Mouse (Mus musculus) ES-E14 (cell line): ENCODE measurements around the gene Arhgef11. TPM values are rescaled to one million over a fixed set of nuclear protein-coding genes. Genes with fewer than 3 reads are reported as not detected.

Experiments used
- DNase-seq: peaks from one replicate; pipeline ENCODE4 v3.0.0-alpha.2; 2013; ENCODE audit warnings: low read depth, low spot score
- H3K27ac ChIP-seq: 2 replicates; pipeline ENCODE4 v1.5.1; 2012; ENCODE audit warnings: low read depth, mild to moderate bottlenecking, low read length, moderate library complexity, mixed read lengths; ENCODE audit not compliant: poor library complexity, insufficient read depth, severe bottlenecking
- H3K36me3 ChIP-seq: 2 replicates; pipeline ENCODE4 v1.6.1; 2012; ENCODE audit warnings: mild to moderate bottlenecking, low read length, moderate library complexity, mixed read lengths; ENCODE audit not compliant: control insufficient read depth, poor library complexity, insufficient read depth, severe bottlenecking
- H3K4me1 ChIP-seq, 2 experiments: fragments of 150-350 bp in 1 of 2; sonication (generic) in 1 of 2; 2 replicates each; pipeline ENCODE4 v1.6.1; 2012; ENCODE audit warnings: low read length in 2 of 2, mild to moderate bottlenecking in 1 of 2, mixed read lengths in 1 of 2; ENCODE audit not compliant: control insufficient read depth in 2 of 2, insufficient read depth in 2 of 2, poor library complexity in 1 of 2
- H3K4me3 ChIP-seq, 2 experiments: fragments of 150-350 bp in 1 of 2; sonication (generic) in 1 of 2; 2 replicates each; pipeline ENCODE4 v1.5.1; 2012; ENCODE audit warnings: low read length in 2 of 2, low read depth in 1 of 2, mild to moderate bottlenecking in 1 of 2, mixed read lengths in 1 of 2; ENCODE audit not compliant: insufficient read depth in 1 of 2, poor library complexity in 1 of 2, severe bottlenecking in 1 of 2
- H3K9ac ChIP-seq: 2 replicates; pipeline ENCODE4 v1.6.1; 2012; ENCODE audit warnings: low read depth, mild to moderate bottlenecking, low read length, mixed read lengths; ENCODE audit not compliant: poor library complexity, insufficient read depth, severe bottlenecking
- H3K9me3 ChIP-seq: fragments of 150-350 bp; sonication (generic); 2 replicates; pipeline ENCODE4 v1.6.1; 2012; ENCODE audit warnings: low read depth, mild to moderate bottlenecking, low read length; ENCODE audit not compliant: control insufficient read depth, insufficient read depth
- CHD2 ChIP-seq: IDR thresholded peaks from 2 replicates; pipeline ENCODE4 v1.6.1; 2014; ENCODE audit warnings: mild to moderate bottlenecking, low read depth, low read length, inconsistent platforms
- HCFC1 ChIP-seq: IDR thresholded peaks from 2 replicates; pipeline ENCODE4 v1.6.1; 2012; ENCODE audit warnings: low read length, inconsistent platforms, borderline replicate concordance; ENCODE audit not compliant: insufficient read depth
- MAFK ChIP-seq: IDR thresholded peaks from 2 replicates; pipeline ENCODE4 v1.6.1; 2014; ENCODE audit warnings: mild to moderate bottlenecking, low read depth, low read length, inconsistent platforms; ENCODE audit not compliant: insufficient read depth
- ZC3H11A ChIP-seq: IDR thresholded peaks from 2 replicates; pipeline ENCODE4 v1.6.1; 2012; ENCODE audit warnings: low read depth, mild to moderate bottlenecking, inconsistent platforms, low read length, borderline replicate concordance
- ZNF384 ChIP-seq: IDR thresholded peaks from 2 replicates; pipeline ENCODE4 v1.6.1; 2012; ENCODE audit warnings: low read depth, low read length, inconsistent platforms
- in situ Hi-C, 2 experiments: fragments of 600-800 bp; cut with MboI; formaldehyde crosslinking; loops; one replicate each; pipeline ENCODE4 v1.15.1; 2025; ENCODE audit warnings: low sequenced_read_pairs in 2 of 2, inconsistent platforms in 1 of 2; ENCODE audit not compliant: unreplicated experiment in 2 of 2
- total RNA-seq: library from RNA; depleted of rRNA; stranded (reverse); fragments of 300-350 nt; gene quantifications from 2 replicates; pipeline ENCODE4 v1.2.3, GENCODE M21; 2012

Arhgef11 gene
- total RNA-seq, 1 experiment: 14.1 TPM

DNA sequence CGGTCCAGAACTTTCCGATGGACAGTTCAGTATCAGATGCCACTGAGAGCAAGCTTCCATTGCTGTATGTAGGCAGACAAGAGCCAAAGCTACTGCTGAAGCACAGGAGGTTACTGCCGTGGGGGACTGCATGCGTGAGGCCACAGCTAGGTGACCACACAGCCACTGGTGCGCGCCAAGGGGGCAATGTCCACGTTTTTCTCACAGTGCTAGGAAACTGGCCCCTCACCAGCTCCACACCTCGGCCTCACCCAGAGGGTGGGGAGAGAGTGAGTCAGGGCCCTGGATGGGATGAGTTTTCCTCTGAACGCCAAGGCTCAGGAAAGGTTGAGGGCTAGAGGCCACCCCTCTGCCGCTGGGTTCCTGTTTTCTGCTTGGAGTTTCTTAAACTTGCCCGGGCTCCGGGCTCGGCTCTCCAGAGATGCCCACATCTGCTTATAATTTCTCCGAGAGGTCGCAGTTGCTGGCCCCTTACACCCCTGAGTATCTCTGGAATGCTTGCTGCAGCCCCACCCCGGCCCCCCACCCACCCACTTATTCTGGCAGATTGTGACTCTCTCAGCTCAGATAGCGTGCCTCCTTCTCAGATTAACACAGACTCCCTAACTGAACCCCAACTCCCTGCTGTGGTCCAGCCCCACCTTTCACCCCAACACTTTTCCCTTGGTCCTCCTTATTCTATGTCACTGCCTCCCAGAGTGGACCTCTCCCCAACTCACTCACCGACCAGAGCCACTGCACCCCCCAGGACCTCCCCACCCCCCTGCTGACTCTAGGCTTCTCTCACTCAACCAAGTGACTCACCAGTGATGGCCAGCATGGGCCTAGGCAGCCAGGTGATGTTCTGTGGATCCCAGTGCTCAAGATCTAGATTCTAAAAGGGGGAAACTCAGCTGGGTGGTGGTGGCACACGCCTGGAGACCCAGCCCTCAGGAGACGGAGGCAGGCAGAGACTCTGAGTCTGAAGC, 144.3 kb downstream of the Arhgef11 start:
- Histone ChIP-seq H3K9me3 (no peaks in the 10 kb centered on the region), H3K4me3 (no peak overlapping the region), H3K4me1 (peaks cover 1 to 26% of the 10 kb centered on the region in 2 experiments; a peak in 2 of 4 replicates), H3K36me3 (no peaks in the 10 kb centered on the region), H3K9ac (no peak overlapping the region), H3K27ac (no peak overlapping the region)
- TF ChIP-seq MAFK (no peak), CHD2 (no peak), ZC3H11A (no peak), ZNF384 (no peak), HCFC1 (no peak)
- DNase-seq: no peak
- in situ Hi-C loops: no loop called here

DNA sequence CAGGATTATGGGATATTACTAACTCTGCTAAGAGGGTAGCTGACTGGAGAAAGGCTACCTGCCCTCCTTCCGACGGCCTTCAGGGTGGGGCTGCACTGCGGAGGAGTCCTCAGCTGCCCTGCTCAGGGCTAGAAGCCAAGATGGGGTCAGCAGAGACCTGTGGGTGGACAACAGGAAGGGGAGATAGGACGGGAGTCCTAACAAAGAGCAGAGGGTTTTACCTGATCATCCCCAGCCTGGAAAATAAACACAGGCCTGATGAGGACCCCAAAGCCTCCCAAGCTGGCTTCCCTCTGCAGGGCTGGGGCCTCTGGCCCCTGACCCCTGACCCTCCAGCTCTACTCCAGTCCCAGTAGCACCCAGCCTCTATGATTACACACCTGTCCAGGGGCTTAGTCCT, 145.8 kb downstream of the Arhgef11 start:
- H3K4me3 ChIP-seq: no peak overlapping the region
- peaks cover 1 to 26% of the 10 kb centered on the region in 2 experiments; a peak in 2 of 4 replicates for H3K4me1 ChIP-seq
- H3K36me3 ChIP-seq: no peaks in the 10 kb centered on the region
- TF ChIP-seq ZC3H11A: no peak
- no peak for TF ChIP-seq HCFC1
- no peak for TF ChIP-seq ZNF384
- no peak for TF ChIP-seq CHD2
- H3K9me3 ChIP-seq: no peaks in the 10 kb centered on the region
- no peak for DNase-seq
- no peak overlapping the region for H3K27ac ChIP-seq
- no peak overlapping the region for H3K9ac ChIP-seq
- in situ Hi-C loops: no loop called here

DNA sequence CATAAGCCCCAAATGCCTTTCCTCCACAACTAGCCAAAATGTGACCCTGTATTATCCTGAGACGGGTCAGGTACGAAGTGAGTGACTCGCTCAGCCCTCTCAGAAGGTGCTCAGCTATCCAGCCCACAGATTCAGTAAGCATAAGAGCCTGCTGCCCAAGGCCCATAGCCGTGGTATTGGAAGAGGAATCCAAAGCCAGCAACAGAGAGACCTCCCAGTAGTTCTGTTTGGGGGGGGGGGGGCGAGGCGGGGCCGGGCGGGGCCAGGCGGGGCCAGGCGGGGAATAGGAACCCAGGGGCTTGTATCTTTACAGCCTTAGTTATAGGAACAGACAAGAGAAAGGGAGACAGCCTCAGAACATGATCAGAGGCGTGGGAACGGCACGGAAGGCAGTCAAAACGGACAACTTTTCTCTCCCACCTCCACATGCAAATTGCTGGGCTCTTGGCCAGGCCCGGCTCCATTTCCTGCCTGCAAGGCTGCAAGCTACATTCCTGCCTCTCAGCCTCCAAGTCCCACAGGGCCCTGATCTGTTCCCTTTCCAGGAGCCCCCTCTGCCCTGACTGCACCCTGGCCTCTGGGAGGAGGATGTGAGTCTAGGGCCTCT, 146.4 kb downstream of the Arhgef11 start:
- Histone ChIP-seq H3K27ac (no peak overlapping the region), H3K9me3 (no peaks in the 10 kb centered on the region), H3K9ac (no peak overlapping the region), H3K4me1 (peaks cover 0 to 25% of the 10 kb centered on the region in 2 experiments; a peak in 1 of 4 replicates), H3K36me3 (no peaks in the 10 kb centered on the region), H3K4me3 (no peak overlapping the region)
- TF ChIP-seq MAFK (no peak), HCFC1 (no peak), ZNF384 (no peak), ZC3H11A (no peak), CHD2 (no peak)
- DNase-seq: no peak
- in situ Hi-C loops: no loop called here

DNA sequence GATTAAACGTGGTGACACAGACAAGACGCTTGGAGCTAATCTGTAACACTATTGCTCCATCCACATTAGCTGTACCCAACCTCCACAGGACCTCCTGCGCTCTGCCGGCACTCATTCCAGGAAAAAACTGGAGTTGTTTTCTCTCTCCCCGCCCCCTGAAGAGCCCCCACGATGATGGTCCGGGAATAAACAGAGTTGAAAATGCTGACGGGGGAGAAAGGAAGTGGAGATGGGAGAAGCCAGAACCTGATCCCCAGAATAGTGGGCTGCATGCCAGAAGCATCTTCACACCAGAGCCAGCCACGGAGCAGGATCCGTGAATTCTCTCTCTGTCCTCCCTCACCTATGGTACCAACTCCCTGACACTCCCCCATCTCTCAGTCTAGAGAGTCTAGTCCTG, 147.1 kb downstream of the Arhgef11 start:
- no peak for TF ChIP-seq ZNF384
- no peak for TF ChIP-seq HCFC1
- no peak for TF ChIP-seq ZC3H11A
- TF ChIP-seq CHD2: no peak
- TF ChIP-seq MAFK: no peak
- H3K4me3 ChIP-seq: no peak overlapping the region
- H3K9ac ChIP-seq: no peak overlapping the region
- H3K27ac ChIP-seq: no peak overlapping the region
- no peaks in the 10 kb centered on the region for H3K36me3 ChIP-seq
- H3K9me3 ChIP-seq: no peaks in the 10 kb centered on the region
- in situ Hi-C loops: no loop called here
- H3K4me1 ChIP-seq: peaks cover 0 to 22% of the 10 kb centered on the region in 2 experiments; a peak in 1 of 4 replicates
- DNase-seq: no peak
